Mouse (Mus musculus) olfactory bulb, adult 2 months (tissue): ENCODE data around the gene Flvcr1.

Experiments
- CTCF ChIP-seq: fragments of 200-500 bp; IDR thresholded peaks from 2 replicates; pipeline ENCODE4 v1.5.1; 2012; ENCODE audit warnings: low read depth, mild to moderate bottlenecking, low read length, moderate library complexity; ENCODE audit not compliant: insufficient read depth
- POLR2A ChIP-seq: fragments of 200-500 bp; IDR thresholded peaks from 2 replicates; pipeline ENCODE4 v1.6.1; 2012; ENCODE audit warnings: mild to moderate bottlenecking, low read depth, low read length, moderate library complexity; ENCODE audit not compliant: insufficient read depth

DNA sequence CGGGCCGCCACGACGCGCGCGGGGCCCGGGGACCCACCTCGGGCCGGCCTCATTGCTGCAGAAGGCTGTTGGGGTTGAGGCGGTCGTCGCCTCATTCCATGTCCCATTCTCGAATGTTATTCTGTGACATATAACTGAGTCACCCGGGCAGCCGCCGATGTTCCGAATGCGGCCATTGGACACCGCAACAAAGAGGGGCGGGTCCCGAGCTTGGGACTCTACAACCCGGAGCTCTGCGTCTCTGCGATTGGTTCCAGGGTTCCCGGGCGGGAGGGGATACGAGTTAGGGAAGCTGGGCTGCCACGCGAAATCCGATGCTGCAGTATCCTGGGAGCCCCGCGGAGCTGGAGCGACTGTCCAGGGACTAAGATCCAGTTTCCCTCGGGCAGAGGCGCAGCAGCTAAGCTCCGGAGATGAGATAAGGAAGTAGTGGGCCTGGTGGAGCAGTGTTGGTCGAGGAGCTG lies 46.8 kb downstream of the Flvcr1 start, which contains the start of gene Vash2:
- TF ChIP-seq POLR2A (peak; percentile 46; the same call in 1 of the 2 replicates), CTCF (no peak)
